Mouse (Mus musculus) liver, postnatal 0 days (tissue): ENCODE measurements at regions not wholly inside any gene's neighbourhood (a gene's known extent, or its start where the extent isn't known, plus 50 kb on each side); places are given as distances from the start of the nearest gene placed in this dataset.

Experiments
- CTCF ChIP-seq: sonication (generic); IDR thresholded peaks from 2 replicates; pipeline ENCODE4 v1.5.1; 2016; ENCODE audit warnings: antibody characterized with exemption, low read depth
- EP300 ChIP-seq: IDR thresholded peaks from 2 replicates; pipeline ENCODE4 v1.6.1; 2016; ENCODE audit warnings: antibody characterized with exemption, low read depth, mild to moderate bottlenecking

DNA sequence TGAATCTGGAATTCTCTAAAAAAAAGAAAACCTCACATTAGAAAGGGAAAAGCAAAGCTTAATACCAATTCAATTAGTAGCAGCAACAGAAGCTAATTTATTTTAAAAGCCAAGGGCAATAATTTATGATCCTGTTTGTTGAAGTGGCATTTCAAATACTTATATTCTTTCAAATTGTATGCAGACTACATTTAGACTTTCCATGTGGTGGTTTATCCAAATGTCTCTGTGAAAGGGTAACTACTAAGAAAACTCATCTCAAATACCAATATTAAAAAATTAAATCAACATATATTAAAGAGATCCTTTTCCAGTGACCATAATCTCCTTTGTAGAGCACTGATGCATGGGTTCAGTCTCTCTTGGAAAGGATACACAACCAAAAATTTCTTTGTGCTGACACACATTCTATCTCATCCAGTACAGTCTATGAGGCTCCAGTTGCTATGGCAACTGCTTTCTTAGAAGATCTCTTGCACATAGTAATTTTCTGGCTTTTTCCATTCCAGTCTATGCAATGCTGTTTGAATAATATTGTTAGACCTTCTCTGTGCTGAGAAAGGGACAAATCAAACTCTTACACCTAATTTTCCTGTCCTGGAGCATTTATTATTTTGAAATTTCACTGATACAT lies 102.3 kb upstream of the Ctso start:
- TF ChIP-seq CTCF (no peak), EP300 (no peak)
